25 mouse cellular contexts compared by ENCODE assay signal in genomic region chr1:58762576-58762975, GRCm38 (mm10). TPM values are rescaled to one million over a fixed set of nuclear protein-coding genes. Genes with fewer than 3 reads are reported as not detected.
DNase-seq lines count a peak whose midpoint lies in the region; TF ChIP-seq lines count a peak whose summit lies in the region.
"Had no signal": no experiment of that assay in that cellular context is flagged by ENCODE, and none has a peak within 500 bp of the region (broad histone marks: within the 10 kb centered on the region; RNA-seq: fewer than 3 reads in every experiment).

No protein-coding gene starts in this region.

- no peak overlapping the region for H3K9ac ChIP-seq in ES-E14 (ENCODE audit: insufficient read depth, low read depth, low read length, poor library complexity, severe bottlenecking)
- H3K9ac ChIP-seq: forebrain, embryonic 13.5 days; heart, embryonic 12.5 days; heart, embryonic 15.5 days; hindbrain, embryonic 14.5 days had no signal

- H3K4me3 ChIP-seq in ES-E14 (ENCODE audit: insufficient read depth in 1 of 2, low read depth in 1 of 2, low read length in 2 of 2, poor library complexity in 1 of 2, severe bottlenecking in 1 of 2), result peak overlapping the region in 1 of 2 experiments; percentile 7; a peak in 1 of 4 replicates
- no peak overlapping the region for H3K4me3 ChIP-seq in bone marrow macrophage, adult 2 months (ENCODE audit: insufficient read depth, low read length)
- H3K4me3 ChIP-seq: forebrain, embryonic 10.5 days; forebrain, embryonic 13.5 days; heart, embryonic 12.5 days; heart, embryonic 15.5 days had no signal

- H3K9me3 ChIP-seq in ES-E14 (ENCODE audit: control insufficient read depth, insufficient read depth, low read depth, low read length), result peaks cover 5% of the 10 kb centered on the region
- H3K9me3 ChIP-seq: forebrain, embryonic 10.5 days; forebrain, embryonic 13.5 days; G1E; heart, embryonic 12.5 days; heart, embryonic 15.5 days had no signal

- H3K36me3 ChIP-seq in ES-E14 (ENCODE audit: control insufficient read depth, insufficient read depth, low read length, poor library complexity, severe bottlenecking), result peaks cover 7% of the 10 kb centered on the region

- DNase-seq in heart, adult 11 months, result peak; percentile 53
- no peak for DNase-seq in heart, postnatal 4 days
- DNase-seq in ES-E14 (ENCODE audit: low read depth, low spot score), result peak; percentile 38
- DNase-seq in embryo, embryonic 10 days (ENCODE audit: low spot score), result no peak
- DNase-seq in spleen, postnatal 4 days (ENCODE audit: low spot score in 2 of 2), result no peak
- no peak for DNase-seq in cerebellum, adult 11-12 months
- DNase-seq: adrenal gland, adult 8-10 months; adrenal gland, postnatal 25 days; cerebellum, adult 11 months; cerebellum, adult 8-10 months; cerebellum, postnatal 10 days; cerebellum, postnatal 36 days; gastrocnemius, postnatal 10 days; heart, adult 18-20 months; heart, postnatal 10 days; heart, postnatal 36 days; kidney, adult 11 months had no signal

- peak overlapping the region; percentile 90; the same call in 1 of the 2 replicates for H3K27ac ChIP-seq in ES-E14 (ENCODE audit: insufficient read depth, low read depth, low read length, poor library complexity, severe bottlenecking)
- H3K27ac ChIP-seq in bone marrow macrophage, adult 2 months (ENCODE audit: insufficient read depth, low read depth, low read length), result 0 out of 2 replicates have a peak overlapping the region, but pooled peaks have one; percentile 87
- H3K27ac ChIP-seq: forebrain, embryonic 10.5 days; forebrain, embryonic 13.5 days; heart, embryonic 15.5 days; hindbrain, embryonic 14.5 days; hindbrain, postnatal 0 days had no signal

- H3K4me1 ChIP-seq in ES-E14 (ENCODE audit: control insufficient read depth in 2 of 2, insufficient read depth in 2 of 2, low read length in 2 of 2, poor library complexity in 1 of 2), result no peaks in the 10 kb centered on the region
- peaks cover 22% of the 10 kb centered on the region for H3K4me1 ChIP-seq in bone marrow macrophage, adult 2 months (ENCODE audit: control insufficient read depth, insufficient read depth, low read length)
- H3K4me1 ChIP-seq: forebrain, embryonic 10.5 days; forebrain, embryonic 13.5 days; heart, embryonic 12.5 days; heart, embryonic 15.5 days had no signal

- no peak for TF ChIP-seq CTCF in bone marrow macrophage, adult 2 months (IDR thresholded peaks at IDR 0.05; ENCODE audit: low read depth, low read length)

- in situ Hi-C loops in ES-E14 (cut with MboI; ENCODE audit: low sequenced_read_pairs in 2 of 2, unreplicated experiment in 2 of 2), result no loop called here

- TF ChIP-seq POLR2A in bone marrow macrophage, adult 2 months (IDR thresholded peaks at IDR 0.05; ENCODE audit: borderline replicate concordance, low read depth, low read length), result no peak

TF ChIP-seq in ES-E14, 5 proteins besides CTCF, POLR2A, EP300 and RAD21:
- TF ChIP-seq HCFC1 (IDR thresholded peaks at IDR 0.05; ENCODE audit: borderline replicate concordance, insufficient read depth, low read length) (no peak), CHD2 (IDR thresholded peaks at IDR 0.05; ENCODE audit: low read depth, low read length) (no peak), ZNF384 (IDR thresholded peaks at IDR 0.05; ENCODE audit: low read depth, low read length) (0 out of 2 replicates have a peak, but pooled peaks have one; percentile 12)

RNA-seq across cellular contexts. Expression of gene Casp8, which starts 32.6 kb away (rescaled TPM):
- 10 to 100 TPM; 15.7 to 16.5 TPM for total RNA-seq in heart, postnatal 4 days (2021)
- 1.6 and 2.5 TPM in 2 replicates for total RNA-seq in ES-E14 (2012; rRNA removed)
- polyA plus RNA-seq in bone marrow macrophage, adult 2 months (2012; ENCODE audit: insufficient read depth, insufficient read length, missing spikeins), result 97.4 and 98.2 TPM in 2 replicates

RNA-seq across cellular contexts. Expression of gene Cflar, which starts 51.3 kb away (rescaled TPM):
- total RNA-seq in heart, postnatal 4 days (2021), result 10 to 100 TPM; 52.1 to 63.0 TPM
- total RNA-seq in ES-E14 (2012; rRNA removed), result 12.9 and 16.4 TPM in 2 replicates
- 95.8 and 102 TPM in 2 replicates for polyA plus RNA-seq in bone marrow macrophage, adult 2 months (2012; ENCODE audit: insufficient read depth, insufficient read length, missing spikeins)

Comparison
In these comparisons a context has a peak if more than half of its experiments do, and no peak if none do; other contexts are left out.
1. DNase-seq: peak in heart, adult 11 months (single experiment) and ES-E14 (single experiment); none in heart, postnatal 4 days (single experiment), embryo, embryonic 10 days (single experiment), spleen, postnatal 4 days (0 of 2) and cerebellum, adult 11-12 months (single experiment).